Mouse (Mus musculus) cerebellum, postnatal 10 days (tissue): ENCODE measurements around the gene Mybpc3.
A peak's percentile ranks its signal among the peaks of the same experiment; 100 is the strongest.

Source experiments
- DNase-seq, 2 experiments: peaks; one replicate each; pipeline ENCODE4 v3.0.0; 2021; ENCODE audit warnings: mixed read lengths in 2 of 2

The Mybpc3 gene

GRCm38 (mm10) chr2:91117585-91118275 lies at the start of gene Mybpc3:
Gene Mybpc3, plus strand, starts transcription at chr2:91118144.
- DNase-seq: peak in 1 of 2 experiments; percentile 54

GRCm38 (mm10) chr2:91068162-91068871 lies 49.6 kb upstream of the Mybpc3 start:
- DNase-seq: no peak

DNA sequence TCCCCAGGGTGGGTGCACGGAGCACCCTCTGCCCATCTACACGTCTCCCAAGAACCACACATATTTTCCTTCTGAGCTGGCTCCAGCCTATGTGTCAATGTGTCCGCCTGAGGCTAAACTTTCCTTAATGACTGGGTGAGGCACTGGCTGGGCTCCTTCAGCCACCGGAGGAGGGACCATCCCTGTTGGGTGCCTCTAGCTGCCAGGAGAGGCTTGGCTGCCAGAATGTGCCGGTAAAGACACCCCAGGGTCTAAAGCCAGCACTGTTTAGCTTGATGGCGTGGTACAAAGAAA lies 49.1 kb upstream of the Mybpc3 start:
- peak in 1 of 2 experiments; percentile 39 for DNase-seq

DNA sequence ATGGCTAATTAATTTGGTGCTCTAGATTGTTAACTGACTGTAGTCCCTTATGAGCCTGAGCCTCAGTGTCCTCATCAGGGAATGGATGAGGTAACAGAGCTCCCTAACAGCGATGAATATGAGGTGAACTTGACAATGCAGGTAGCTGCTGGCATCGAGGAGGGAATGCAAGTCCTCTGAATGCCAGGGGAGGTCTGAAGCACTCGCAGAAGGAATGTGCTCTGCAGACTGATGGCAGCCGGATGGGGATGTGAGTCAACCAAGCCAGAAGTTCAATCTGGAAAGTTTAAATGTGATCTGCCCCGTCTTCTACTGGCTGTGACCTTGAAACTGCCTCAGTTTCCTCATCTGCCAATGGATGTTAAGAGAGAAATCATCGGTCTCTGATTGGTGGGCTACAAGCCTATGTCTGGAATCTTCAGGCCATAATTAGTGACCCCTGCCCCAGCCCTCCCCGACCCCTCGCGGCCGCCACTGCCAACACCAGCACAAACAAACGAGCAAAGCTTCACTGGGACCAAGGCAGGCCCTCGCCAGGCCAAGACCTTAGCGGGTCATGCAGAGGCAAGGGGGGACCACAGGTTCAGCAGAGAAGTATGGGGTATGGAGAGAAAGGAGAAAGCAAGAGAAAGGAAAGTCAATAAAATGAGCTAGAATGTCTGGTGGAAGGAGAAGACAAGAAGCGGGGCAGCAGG lies 48.5 kb upstream of the Mybpc3 start:
- peak; percentile 42 to 51 for DNase-seq

DNA sequence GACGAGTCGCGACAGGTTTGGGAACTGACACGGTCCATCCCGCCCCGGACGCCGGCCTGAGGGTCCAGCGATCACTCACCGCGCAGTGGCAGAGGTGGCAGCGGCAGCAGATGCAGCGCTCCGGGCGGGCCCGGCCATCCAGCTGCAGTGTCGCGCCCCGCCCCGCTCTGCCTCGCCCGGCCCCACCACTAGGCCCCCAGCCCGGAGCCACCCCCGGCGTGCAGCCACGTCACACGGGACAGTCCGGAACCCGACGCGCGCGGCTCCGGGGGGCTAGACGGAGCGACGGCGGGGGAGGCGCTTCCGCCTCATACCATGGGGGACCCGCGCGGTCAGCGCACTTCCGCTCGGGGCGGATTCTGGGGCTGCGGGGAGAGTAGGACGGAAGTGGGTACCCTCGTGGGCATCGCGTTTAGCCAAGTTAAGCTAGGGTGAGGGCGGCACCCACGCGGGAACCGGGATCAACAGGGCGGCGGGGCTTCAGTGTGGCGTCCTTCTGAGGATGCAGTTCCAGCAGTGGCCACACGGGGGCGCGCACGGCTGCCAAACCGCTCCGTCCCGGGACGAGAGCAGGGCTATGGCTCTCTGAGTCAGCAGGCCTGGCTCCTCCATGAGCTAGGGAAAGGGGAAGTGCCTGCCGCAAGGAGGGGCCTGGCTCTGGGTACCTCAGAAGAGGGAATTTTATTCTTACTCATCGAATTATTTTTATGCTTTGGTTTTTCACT lies 47.7 kb upstream of the Mybpc3 start, which contains the start of gene Slc39a13:
Slc39a13 (minus strand) TSS at position 342 of the 725 bp plus-strand sequence.
- peak; percentile 96 for DNase-seq

- DNase-seq: no peak
Observed at GRCm38 (mm10) chr2:91071059-91071458, 46.9 kb upstream of the Mybpc3 start.

- DNase-seq: no peak
Observed at GRCm38 (mm10) chr2:91072092-91072491, 45.9 kb upstream of the Mybpc3 start.

- DNase-seq: no peak
Observed at GRCm38 (mm10) chr2:91077957-91078313, 40.0 kb upstream of the Mybpc3 start.

DNA sequence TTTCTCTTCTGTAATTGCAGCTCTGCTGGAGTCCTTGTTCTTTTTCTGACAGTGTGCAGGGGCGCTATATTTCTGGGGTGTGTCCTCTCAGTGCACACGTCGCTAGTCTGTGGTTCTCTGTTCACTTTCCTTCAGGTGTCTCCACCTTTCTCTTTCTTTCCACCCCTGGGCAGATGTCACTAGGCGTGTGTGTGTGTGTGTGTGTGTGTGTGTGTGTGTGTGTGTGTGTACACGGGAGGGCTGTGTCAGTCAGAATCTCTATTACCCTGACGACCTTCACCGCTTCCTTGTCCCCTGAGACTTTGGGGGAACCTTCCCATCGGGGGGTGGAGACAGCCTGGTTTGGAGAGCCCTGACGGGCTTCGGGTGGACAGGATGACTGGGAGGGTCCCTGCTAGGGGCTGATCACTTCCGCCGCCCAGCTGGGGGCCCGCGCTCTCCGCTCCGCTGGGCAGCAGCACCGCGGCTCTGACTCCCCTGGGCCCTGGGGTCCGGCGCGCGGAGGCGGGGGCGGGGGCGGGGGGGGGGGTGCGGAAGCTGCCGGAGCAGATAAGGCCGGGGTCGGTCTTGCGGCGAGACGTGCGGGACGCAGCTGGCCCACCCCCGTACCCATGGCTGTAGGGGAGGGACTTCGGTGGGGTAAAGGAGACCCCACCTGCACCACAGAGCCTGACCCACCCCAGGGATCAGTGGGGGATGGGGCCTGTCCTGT lies 39.5 kb upstream of the Mybpc3 start:
- DNase-seq: peak; percentile 45

GRCm38 (mm10) chr2:91079026-91079384 lies 38.9 kb upstream of the Mybpc3 start:
- no peak for DNase-seq

- no peak for DNase-seq
Observed at GRCm38 (mm10) chr2:91080784-91081513, 37.0 kb upstream of the Mybpc3 start.

- DNase-seq: no peak
Observed at GRCm38 (mm10) chr2:91081775-91082695, 35.9 kb upstream of the Mybpc3 start, which contains the start of gene Spi1. Gene Spi1, plus strand, starts transcription at chr2:91082390.

GRCm38 (mm10) chr2:91082844-91083243 lies 35.1 kb upstream of the Mybpc3 start:
- no peak for DNase-seq

GRCm38 (mm10) chr2:91083366-91083940 lies 34.5 kb upstream of the Mybpc3 start:
- no peak for DNase-seq

- DNase-seq: peak in 1 of 2 experiments; percentile 28
Observed at GRCm38 (mm10) chr2:91084179-91084820, 33.6 kb upstream of the Mybpc3 start.

DNA sequence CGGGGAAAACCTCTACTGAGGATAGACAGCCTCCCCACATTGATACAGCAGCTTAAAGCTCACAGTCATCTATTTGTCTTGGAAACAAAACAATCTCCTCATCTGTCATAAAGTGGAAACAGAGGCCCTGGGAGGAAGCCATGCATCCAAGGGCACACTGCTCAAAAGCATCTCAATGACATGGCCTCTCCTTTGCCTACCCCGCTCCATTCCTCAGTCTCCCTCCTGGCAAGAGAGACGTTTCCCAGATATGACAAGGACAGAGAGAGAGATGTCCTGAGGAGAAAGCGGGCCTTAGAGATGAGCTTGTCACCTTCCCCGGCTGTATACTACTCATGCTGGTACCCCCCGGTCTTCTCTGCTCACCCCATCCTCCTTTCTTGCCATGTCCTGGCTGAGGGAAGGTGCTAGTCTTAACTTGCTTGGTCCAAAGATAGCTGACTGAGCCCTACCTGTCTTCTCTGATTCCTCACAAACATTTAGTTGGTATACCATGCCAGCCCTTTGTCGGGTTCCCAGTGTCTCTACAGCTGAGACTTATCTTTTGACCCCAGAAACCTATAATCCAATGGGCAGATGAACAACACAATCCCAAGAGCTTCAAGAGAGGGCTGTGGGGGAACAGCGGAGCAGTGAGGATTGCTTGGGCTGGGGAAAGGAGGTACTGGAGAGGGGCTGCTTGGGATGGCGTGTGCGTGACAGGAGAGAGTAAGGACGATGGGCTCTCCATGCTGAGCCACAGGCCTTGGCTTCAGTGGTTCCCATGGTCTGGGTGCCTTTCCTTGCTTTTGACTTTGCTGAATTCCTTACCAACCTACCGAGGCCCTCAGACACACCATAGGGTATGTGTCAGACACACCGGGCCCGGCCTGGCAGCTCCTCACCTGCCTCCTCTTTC lies 32.2 kb upstream of the Mybpc3 start:
- DNase-seq: no peak

- DNase-seq: no peak
Observed at GRCm38 (mm10) chr2:91086392-91087237, 31.3 kb upstream of the Mybpc3 start.

GRCm38 (mm10) chr2:91087453-91087852 lies 30.5 kb upstream of the Mybpc3 start:
- no peak for DNase-seq
